Mouse (Mus musculus) kidney, postnatal 36 days (tissue): ENCODE measurements at regions not wholly inside any gene's neighbourhood (a gene's known extent, or its start where the extent isn't known, plus 50 kb on each side); places are given as distances from the start of the nearest gene placed in this dataset.

ENCODE experiments used
- DNase-seq, 2 experiments: peaks; one replicate each; pipeline ENCODE4 v3.0.0; 2021 to 2022; ENCODE audit warnings: mixed read lengths in 2 of 2

DNA sequence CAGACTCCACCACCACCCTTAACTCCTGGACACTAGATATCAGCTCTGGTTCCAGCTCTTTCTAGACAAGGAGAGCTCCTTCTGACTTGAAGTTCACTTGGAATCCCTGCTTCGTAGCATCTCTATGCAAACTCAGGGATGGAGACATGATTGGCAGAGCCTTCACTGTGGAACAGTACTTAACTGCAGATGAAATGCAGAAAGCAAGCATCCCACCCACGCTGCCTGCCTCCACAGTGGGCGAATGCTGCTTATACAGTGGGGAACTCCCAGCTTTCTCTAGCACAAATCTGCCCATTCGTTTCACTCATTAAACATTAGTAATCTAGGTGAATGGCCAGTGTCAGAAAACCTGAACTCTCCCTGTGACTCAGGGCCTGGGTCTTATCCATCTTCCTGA lies 92.0 kb upstream of the Coch start:
- DNase-seq: no peak

DNA sequence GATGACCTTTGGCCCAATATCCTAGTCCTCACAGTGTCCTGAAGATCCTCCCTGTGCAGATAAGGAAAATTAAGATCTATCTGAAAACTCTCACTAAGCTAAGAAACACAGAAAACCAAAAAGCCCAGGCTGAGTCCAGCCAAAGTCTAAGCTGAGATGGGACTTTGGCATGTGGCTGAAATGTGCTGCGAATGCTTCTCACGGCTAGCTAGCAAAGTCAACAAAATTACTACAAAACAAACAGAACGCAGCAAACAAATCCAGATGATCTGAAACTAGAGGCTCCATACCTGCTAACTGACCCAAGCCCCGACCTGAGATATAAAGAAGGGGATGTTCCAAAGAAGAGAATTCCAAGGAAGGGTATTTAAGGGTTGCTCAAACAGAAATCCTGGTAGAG lies 90.4 kb upstream of the Coch start:
- DNase-seq: peak in 1 of 2 experiments; percentile 7

DNA sequence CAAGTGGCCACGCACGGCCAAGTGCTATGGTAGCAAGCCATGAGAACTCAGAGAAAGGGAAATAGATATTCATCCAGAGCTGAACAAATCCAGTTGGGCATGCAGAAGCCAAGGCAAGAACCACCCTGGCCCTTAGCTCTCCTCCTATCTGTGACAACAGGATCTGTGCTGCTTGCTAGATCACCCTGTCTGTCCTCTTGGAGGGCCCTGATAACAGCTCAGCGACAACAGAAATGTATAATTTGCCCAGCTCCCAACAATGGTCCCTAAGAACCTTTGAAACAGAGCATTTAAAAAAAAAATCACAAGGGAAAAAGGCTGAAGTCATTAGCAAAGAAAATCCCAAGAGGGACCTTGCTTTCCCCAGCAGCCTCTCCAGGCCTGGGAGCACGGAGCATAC lies 89.4 kb upstream of the Coch start:
- DNase-seq: no peak

DNA sequence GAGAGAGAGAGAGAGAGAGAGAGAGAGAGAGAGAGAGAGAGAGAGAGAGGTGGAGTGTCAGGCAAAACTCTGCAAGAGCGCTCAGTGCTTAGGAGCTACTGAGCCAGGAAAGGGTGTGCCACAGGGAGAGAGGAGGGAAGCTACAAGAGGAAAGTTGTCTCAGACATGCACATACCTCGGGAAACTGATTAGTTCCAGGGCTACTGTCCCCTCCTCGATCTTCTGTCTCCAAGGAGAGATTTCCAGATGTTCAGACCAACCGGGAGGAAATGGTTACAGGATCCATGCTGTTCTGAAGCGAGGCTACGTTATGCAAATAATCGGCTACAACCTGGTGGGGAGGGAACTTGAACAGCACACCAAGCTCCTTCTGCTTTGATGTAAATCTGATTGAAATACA lies 88.6 kb upstream of the Coch start:
- DNase-seq: no peak

DNA sequence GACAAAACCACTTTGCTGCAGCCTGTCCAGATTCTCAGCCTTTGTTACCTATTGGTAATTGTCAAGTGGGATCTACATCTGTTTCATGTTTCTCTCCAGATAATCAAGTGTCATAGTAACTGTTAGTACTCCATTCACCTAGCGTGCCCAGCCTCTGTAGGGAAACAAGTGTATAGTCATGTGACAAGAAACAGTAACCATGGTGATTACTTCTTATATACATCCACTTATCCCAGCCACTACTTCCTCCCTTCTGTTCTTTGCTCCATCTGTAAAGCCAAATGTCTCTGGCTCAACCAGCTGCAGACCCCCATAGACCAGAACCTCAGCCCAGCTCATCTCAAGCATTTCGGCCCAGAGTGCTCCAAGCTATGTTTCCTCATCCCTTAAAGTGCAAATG lies 83.1 kb upstream of the Coch start:
- no peak for DNase-seq

DNA sequence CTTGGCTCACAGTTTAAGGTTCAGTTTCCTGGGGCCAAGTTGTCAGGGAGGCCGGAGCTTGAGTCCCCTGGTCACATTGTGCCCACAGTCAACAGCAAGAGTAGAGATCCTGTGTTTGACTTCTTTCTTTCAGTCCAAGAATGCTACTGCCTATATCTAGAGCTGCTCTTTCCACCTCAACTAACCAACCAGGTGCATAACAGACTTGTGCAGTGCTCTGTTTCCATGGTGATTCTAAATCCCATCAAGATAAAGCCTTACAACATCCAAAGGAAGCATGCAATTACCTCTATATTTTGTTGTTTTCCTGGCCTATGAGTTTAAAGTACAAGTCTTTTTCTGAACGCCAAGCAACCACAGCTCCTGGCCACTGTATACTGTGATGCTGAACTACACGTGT lies 76.4 kb upstream of the Coch start:
- DNase-seq: no peak

DNA sequence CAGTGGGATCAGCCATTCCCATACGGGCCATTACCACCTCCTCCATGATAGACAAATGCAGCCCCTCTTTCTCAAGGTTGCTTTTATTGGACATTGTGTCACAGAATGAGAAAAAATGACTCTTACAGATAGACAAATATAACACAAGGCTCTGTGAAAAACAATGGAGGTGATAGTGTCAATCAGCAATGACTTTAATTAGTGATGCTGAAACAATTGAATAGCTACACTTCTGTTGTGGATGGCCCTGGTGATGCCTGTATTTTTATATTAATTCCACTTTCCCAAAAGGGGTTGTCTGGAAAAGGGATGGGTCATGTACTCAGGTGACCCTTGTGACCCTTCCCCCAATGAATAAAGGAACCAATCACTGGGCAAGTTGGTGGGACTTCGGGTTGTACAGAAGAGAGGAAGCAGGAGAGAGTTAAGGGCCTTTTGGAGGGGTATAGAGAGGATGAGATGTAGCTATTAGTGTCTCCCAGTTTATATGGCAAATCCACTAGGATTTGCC lies 71.5 kb upstream of the Coch start:
- no peak for DNase-seq

DNA sequence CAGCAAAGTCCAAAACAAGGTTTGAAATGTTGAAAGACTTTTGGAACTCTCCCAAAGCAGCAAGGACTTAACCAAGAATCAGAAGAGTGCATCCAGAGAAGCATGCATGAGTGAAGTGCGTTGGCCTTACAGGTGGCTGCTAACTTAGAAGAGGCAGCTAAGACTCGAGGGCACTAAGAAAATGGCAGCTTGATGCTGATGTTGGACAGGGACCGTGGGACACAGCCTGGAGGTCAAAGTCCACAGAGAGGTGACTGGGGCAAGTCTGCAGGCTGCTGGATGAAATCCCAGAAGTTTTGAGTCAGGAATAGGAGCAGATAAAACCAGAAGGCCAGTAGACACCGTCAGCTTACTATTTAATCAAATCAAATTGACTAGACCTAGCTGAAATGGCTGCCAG lies 69.3 kb upstream of the Coch start:
- DNase-seq: peak; percentile 1 to 25

DNA sequence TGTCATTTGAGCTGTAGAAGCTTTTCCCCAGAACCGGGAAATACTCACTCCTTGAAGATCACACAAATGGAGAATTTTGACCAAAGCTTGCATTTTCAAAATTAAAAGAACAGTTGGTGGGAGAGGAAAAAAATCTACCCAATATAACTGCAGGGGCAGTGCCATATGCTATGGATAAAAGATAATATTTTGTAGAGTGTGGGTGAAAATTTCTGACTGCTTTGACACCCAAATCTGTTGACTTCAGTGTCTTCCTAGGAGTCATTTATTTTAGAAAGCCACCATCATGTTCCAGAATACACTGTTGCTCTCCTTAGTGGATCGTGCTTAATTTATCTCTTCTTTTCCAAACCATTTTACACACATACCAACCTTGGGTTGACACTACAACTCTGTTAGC lies 65.3 kb upstream of the Coch start:
- no peak for DNase-seq

DNA sequence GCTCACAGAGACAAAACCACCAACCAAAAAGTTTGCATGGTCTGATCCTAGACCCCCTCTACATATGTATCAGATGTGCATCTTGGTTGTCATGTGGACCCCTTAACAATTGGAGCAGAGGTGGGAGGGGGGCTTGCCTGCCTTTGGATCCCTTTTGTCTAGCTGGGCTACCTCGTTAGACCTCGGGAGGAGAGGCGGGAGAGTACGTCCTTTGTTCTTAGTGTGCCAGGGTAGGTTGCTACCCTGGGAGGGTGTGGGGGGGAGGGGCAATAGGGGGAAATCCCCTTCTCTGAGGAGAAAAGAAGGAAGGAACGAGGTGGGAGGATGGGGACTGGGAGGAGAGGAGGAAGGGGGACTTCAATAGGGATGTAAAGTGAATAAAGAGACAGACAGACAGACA lies 58.5 kb upstream of the Coch start:
- no peak for DNase-seq

DNA sequence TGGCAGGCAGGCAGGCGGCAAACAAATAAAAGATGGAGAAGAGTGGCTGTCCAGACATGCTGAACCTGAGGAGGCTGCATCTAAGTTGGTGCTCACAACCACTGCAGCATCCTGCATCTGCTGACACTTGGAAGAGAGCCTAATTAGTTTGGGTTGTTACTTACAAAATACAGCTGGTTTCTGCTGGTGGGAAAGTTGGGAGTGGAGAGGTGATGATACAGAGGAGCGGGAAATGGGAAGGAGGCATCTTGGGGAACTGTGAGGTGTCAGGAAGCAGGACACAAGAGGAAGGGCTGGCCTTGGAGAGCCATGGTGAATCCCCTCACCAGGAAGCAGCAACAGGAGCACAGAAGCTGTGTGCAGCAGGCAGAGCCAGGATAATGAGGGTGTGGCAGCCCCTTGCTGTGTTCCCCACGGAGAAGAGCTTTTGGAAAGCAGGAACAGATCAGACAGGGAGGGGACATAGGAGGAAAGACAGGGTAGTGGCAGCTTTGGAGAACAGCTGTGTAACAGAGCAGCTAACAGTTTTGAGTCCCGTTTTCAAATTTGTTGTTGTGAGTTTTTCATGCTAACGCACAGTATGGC lies 58.0 kb upstream of the Coch start:
- no peak for DNase-seq
